Mouse (Mus musculus) liver, embryonic 13.5 days (tissue): ENCODE results near the gene Pigc. TPM values are rescaled to one million over a fixed set of nuclear protein-coding genes. Genes with fewer than 3 reads are reported as not detected.

Experiments used
- ATAC-seq: fragments of 200-750 bp; cut with Nextera tagmentation; 2 replicates; pipeline ENCODE4 v1.8.0; 2017; ENCODE audit warnings: low read depth, mild to moderate bottlenecking, moderate number of reproducible peaks, moderate library complexity
- DNase-seq: peaks from one replicate; pipeline ENCODE4 v3.0.0; 2022
- H3K27ac ChIP-seq: fragments of 300-500 bp; sonication (generic); 2 replicates; pipeline ENCODE4 v1.5.1; 2015; ENCODE audit warnings: moderate library complexity, mild to moderate bottlenecking, inconsistent platforms
- H3K27me3 ChIP-seq: fragments of 300-500 bp; sonication (generic); 2 replicates; pipeline ENCODE4 v1.6.1; 2015; ENCODE audit warnings: mild to moderate bottlenecking, inconsistent platforms
- H3K36me3 ChIP-seq: fragments of 300-500 bp; sonication (generic); 2 replicates; pipeline ENCODE4 v1.6.1; 2015; ENCODE audit warnings: mild to moderate bottlenecking, inconsistent platforms
- H3K4me1 ChIP-seq: fragments of 300-500 bp; sonication (generic); replicated peaks from 2 replicates; pipeline ENCODE4 v1.6.1; 2015; ENCODE audit warnings: inconsistent platforms
- H3K4me2 ChIP-seq: fragments of 300-500 bp; sonication (generic); 2 replicates; pipeline ENCODE4 v1.6.1; 2015; ENCODE audit warnings: inconsistent platforms, mild to moderate bottlenecking, moderate library complexity
- H3K4me3 ChIP-seq: fragments of 300-500 bp; sonication (generic); replicated peaks from 2 replicates; pipeline ENCODE4 v1.5.1; 2015; ENCODE audit warnings: mild to moderate bottlenecking, inconsistent platforms
- H3K9ac ChIP-seq: fragments of 300-500 bp; sonication (generic); 2 replicates; pipeline ENCODE4 v1.6.1; 2015; ENCODE audit warnings: mild to moderate bottlenecking, inconsistent platforms
- H3K9me3 ChIP-seq: fragments of 300-500 bp; sonication (generic); replicated peaks from 2 replicates; pipeline ENCODE4 v1.6.1; 2016; ENCODE audit warnings: inconsistent platforms
- WGBS: fragments of 180-500 bp; shearing (Covaris S2); methylation state at CpG from one replicate; pipeline ENCODE4 v1.1.7; 2015; ENCODE audit not compliant: insufficient replicate concordance; 5-methylcytosine and 5-hydroxymethylcytosine counted together
- polyA plus RNA-seq: library from polyadenylated mRNA; unstranded; fragments of >200 nt; fragmentation: Nextera tagmentation; extraction: Ambion mirVana; gene quantifications from 2 replicates; pipeline ENCODE4 v1.2.1, GENCODE M21; 2015

The Pigc gene
- polyA plus RNA-seq, 1 experiment from 2014 or later = 11.9 TPM

DNA sequence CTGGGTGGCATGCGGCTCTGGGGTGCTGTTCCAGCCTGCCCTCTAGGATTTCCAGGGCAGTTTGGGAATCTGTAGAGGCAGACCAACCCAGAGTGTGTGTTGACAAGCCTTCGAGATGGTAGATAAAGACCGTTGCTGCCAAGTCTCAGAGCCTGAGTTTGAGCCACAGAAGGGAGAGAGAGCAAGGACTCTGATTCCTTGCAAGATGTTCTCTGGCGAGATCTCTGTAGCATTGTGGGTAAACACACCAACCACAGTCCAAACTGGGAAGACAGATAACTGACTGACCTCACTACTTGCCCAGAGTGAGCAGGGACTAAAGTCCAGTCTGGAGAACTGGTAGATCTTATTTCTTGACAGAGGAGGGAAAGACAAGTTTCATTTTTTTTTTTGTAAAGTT lies 44.6 kb downstream of the Pigc start:
- H3K4me3 ChIP-seq = no peak overlapping the region

DNA sequence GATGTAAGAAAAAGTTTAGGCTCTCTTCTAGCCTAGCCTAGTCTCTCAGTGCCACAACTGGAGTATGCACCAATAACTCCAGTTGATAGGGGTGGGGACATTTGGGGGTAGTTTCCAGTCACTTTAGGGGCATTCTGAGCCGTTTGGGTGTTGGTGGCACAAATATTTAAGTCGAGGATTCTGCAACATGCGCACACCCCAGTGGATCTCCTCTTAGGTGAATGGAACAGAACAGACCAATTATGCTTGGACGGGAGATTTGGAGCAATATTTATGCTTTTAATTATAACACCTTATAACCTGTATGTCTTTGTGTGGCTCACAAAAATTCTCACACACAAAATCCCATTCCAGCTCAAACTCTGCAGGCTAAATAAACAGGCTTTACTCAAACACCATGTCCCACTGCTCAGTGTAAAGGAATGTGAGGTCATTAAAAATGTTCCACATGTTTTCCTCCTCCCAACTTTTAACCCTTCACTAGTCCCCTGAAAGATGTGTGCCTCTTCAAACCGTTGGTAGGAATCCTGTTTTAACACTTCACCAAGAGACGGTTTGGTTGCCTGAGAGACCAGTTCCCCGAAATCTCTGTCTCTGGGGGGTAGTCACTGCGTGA lies 46.4 kb downstream of the Pigc start:
- DNase-seq (no peak), ATAC-seq (no peak)
- Histone ChIP-seq H3K36me3 (no peaks in the 10 kb centered on the region), H3K4me3 (no peak overlapping the region), H3K27ac (no peak overlapping the region), H3K9me3 (no peaks in the 10 kb centered on the region), H3K27me3 (no peaks in the 10 kb centered on the region), H3K9ac (no peak overlapping the region), H3K4me2 (no peak overlapping the region), H3K4me1 (0 out of 2 replicates have a peak, but pooled peaks cover 5% of the 10 kb centered on the region)
- 56% methylated on average over 8 of the region's 8 CpGs for WGBS

More for the DNA sequence above, 44.6 kb downstream of the Pigc start:
- 0 out of 2 replicates have a peak, but pooled peaks cover 5% of the 10 kb centered on the region for H3K4me1 ChIP-seq
- no peak overlapping the region for H3K9ac ChIP-seq
- H3K36me3 ChIP-seq = no peaks in the 10 kb centered on the region
- DNase-seq = no peak
- no peaks in the 10 kb centered on the region for H3K9me3 ChIP-seq
- H3K27ac ChIP-seq = no peak overlapping the region
- H3K4me2 ChIP-seq = no peak overlapping the region
- 14% methylated on average over 4 of the region's 4 CpGs for WGBS
- ATAC-seq = no peak
- no peaks in the 10 kb centered on the region for H3K27me3 ChIP-seq

DNA sequence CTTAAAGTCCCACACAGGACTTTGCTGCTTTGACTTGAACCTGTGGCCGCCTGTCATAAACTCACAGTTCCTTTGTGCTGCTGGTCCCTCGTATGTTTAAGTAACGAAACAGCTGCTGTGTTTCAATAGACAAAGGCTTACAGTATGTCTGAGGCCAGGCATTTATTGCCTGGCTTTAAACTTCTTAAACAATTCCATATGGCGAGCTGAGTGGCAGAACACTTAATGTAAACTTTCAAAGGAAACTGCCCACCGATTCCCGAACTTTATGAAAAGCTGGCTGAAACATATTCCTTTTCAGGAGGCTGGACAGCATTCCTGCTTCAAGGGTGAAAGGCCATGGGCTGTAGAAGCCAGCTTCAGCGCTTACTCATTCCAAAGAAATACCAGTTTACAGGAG lies 48.0 kb downstream of the Pigc start:
- H3K9me3 ChIP-seq = no peaks in the 10 kb centered on the region
- DNase-seq (no peak), ATAC-seq (no peak)
- H3K4me1 ChIP-seq = 0 out of 2 replicates have a peak, but pooled peaks cover 5% of the 10 kb centered on the region
- H3K27me3 ChIP-seq = no peaks in the 10 kb centered on the region
- no peak overlapping the region for H3K4me2 ChIP-seq
- H3K4me3 ChIP-seq = no peak overlapping the region
- 61% methylated on average over 7 of the region's 7 CpGs for WGBS
- H3K36me3 ChIP-seq = no peaks in the 10 kb centered on the region
- no peak overlapping the region for H3K27ac ChIP-seq
- H3K9ac ChIP-seq = no peak overlapping the region

- no peak for DNase-seq
Observed at GRCm38 (mm10) chr1:162017975-162018600, 49.1 kb downstream of the Pigc start.

DNA sequence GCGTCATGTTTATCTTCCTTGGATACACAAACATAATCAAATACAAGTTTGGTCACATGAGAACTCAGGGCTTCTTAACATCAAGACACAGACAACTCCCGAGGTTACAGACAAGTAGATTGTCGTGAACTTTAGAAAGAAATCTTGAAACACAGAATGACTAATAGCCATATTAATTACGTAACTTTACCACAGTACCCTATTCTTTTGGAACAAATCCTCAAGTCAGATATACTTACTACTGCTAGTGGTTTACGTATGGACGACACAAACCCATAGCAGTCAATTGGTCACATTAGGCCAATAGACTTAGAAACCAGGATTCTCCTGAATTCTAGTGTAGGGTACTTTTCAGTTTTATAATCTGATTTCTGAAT lies 49.6 kb downstream of the Pigc start:
- Histone ChIP-seq H3K9ac (no peak overlapping the region), H3K36me3 (no peaks in the 10 kb centered on the region), H3K27me3 (no peaks in the 10 kb centered on the region), H3K4me2 (no peak overlapping the region), H3K4me1 (0 out of 2 replicates have a peak, but pooled peaks cover under 1% of the 10 kb centered on the region), H3K27ac (no peak overlapping the region), H3K4me3 (no peak overlapping the region), H3K9me3 (no peaks in the 10 kb centered on the region)
- ATAC-seq (no peak), DNase-seq (no peak)
- 54% methylated on average over 6 of the region's 6 CpGs for WGBS

More at GRCm38 (mm10) chr1:162017975-162018600, 49.1 kb downstream of the Pigc start:
- H3K9ac ChIP-seq = no peak overlapping the region
- 0 out of 2 replicates have a peak, but pooled peaks cover 5% of the 10 kb centered on the region for H3K4me1 ChIP-seq
- H3K4me2 ChIP-seq = no peak overlapping the region
- peak overlapping the region; percentile 40; the same call in 1 of the 2 replicates for H3K27ac ChIP-seq
- 18% methylated on average over 13 of the region's 13 CpGs for WGBS
- H3K27me3 ChIP-seq = no peaks in the 10 kb centered on the region
- no peak for ATAC-seq
- no peaks in the 10 kb centered on the region for H3K36me3 ChIP-seq
- no peaks in the 10 kb centered on the region for H3K9me3 ChIP-seq
- no peak overlapping the region for H3K4me3 ChIP-seq

- no peak for ATAC-seq
- no peak overlapping the region for H3K4me3 ChIP-seq
- H3K4me1 ChIP-seq = no peaks in the 10 kb centered on the region
- H3K9ac ChIP-seq = no peak overlapping the region
- H3K4me2 ChIP-seq = no peak overlapping the region
- DNase-seq = no peak
- H3K27me3 ChIP-seq = no peaks in the 10 kb centered on the region
- 72% methylated on average over 7 of the region's 7 CpGs for WGBS
- H3K9me3 ChIP-seq = no peaks in the 10 kb centered on the region
- no peaks in the 10 kb centered on the region for H3K36me3 ChIP-seq
- H3K27ac ChIP-seq = no peak overlapping the region
Observed at GRCm38 (mm10) chr1:162020303-162020731, 51.3 kb downstream of the Pigc start.

- H3K4me1 ChIP-seq = no peaks in the 10 kb centered on the region
- no peak overlapping the region for H3K9ac ChIP-seq
- DNase-seq = no peak
- H3K9me3 ChIP-seq = no peaks in the 10 kb centered on the region
- H3K4me2 ChIP-seq = no peak overlapping the region
- H3K27ac ChIP-seq = no peak overlapping the region
- no peak overlapping the region for H3K4me3 ChIP-seq
- ATAC-seq = no peak
- H3K27me3 ChIP-seq = no peaks in the 10 kb centered on the region
- WGBS = 62% methylated on average over 4 of the region's 4 CpGs
- H3K36me3 ChIP-seq = no peaks in the 10 kb centered on the region
Observed at GRCm38 (mm10) chr1:162020766-162021165, 51.8 kb downstream of the Pigc start.

Other genes starting within 250 kb of the Pigc start
- gene Fasl, start 180.7 kb upstream of the Pigc start, polyA plus RNA-seq = not detected in 2 replicates
- 10.7 and 12.2 TPM in 2 replicates for gene Suco, start 92.5 kb upstream of the Pigc start, polyA plus RNA-seq
- not detected in 2 replicates for gene 4930558K02Rik, start 10.4 kb downstream of the Pigc start, polyA plus RNA-seq